Mouse (Mus musculus) thymus, adult 2 months (tissue): ENCODE results near the gene Nrxn2.

Experiments
- CTCF ChIP-seq: fragments of 200-500 bp; IDR thresholded peaks from 2 replicates; pipeline ENCODE4 v1.5.1; 2012; ENCODE audit warnings: mild to moderate bottlenecking, control low read depth, low read length, moderate library complexity, borderline replicate concordance; ENCODE audit not compliant: control insufficient read depth, poor library complexity, insufficient read depth; ENCODE audit errors: extremely low read depth
- POLR2A ChIP-seq: fragments of 200-500 bp; IDR thresholded peaks from 2 replicates; pipeline ENCODE4 v1.6.1; 2012; ENCODE audit warnings: mild to moderate bottlenecking, low read length, control low read depth, moderate library complexity; ENCODE audit not compliant: control insufficient read depth, poor library complexity, insufficient read depth; ENCODE audit errors: extremely low read depth

- TF ChIP-seq CTCF (no peak), POLR2A (no peak)
Observed at GRCm38 (mm10) chr19:6547801-6548200, 129.3 kb downstream of the Nrxn2 start.
